Mouse (Mus musculus): ENCODE data around the gene Mroh2a. TPM values are rescaled to one million over a fixed set of nuclear protein-coding genes. Genes with fewer than 3 reads are reported as not detected.

Mroh2a gene
- total RNA-seq, 2 experiments from 2014 or later, result 0.19 TPM; not detected in 1

GRCm38 (mm10) chr1:88264237-88264868, 37.6 kb downstream of the Mroh2a start:
- Histone ChIP-seq H3K27ac (no peak overlapping the region), H3K4me3 (no peak overlapping the region)
- TF ChIP-seq CTCF (IDR thresholded peaks at IDR 0.05), result no peak
- intact Hi-C loops (cut with DNase I), result no loop called here
- no peak for DNase-seq (ENCODE audit: extremely low spot score in 1 of 2, low spot score in 2 of 2)

DNA sequence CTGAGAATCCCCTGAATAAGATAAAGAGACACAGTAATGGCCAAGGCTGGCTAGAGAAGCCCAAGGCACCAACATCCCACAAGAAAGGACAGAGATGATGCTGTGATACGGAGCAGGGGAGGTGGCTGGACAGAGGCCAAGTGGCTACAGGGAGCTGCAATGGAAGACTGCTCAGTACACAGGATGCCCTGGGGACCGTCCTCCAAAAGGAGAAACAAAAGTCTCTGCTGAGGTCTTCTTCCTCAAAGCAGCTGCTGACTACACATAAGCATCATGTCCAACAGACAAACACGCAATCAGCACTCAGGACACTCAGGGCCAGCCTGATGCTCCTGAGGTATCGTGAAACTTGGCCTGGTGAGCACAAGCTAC, 38.1 kb downstream of the Mroh2a start:
- intact Hi-C loops (cut with DNase I), result no loop called here
- TF ChIP-seq CTCF (IDR thresholded peaks at IDR 0.05), result no peak
- DNase-seq (ENCODE audit: extremely low spot score in 1 of 2, low spot score in 2 of 2), result no peak
- no peak overlapping the region for H3K4me3 ChIP-seq
- H3K27ac ChIP-seq, result no peak overlapping the region

GRCm38 (mm10) chr1:88266123-88266522, 39.3 kb downstream of the Mroh2a start:
- no peak for TF ChIP-seq CTCF (IDR thresholded peaks at IDR 0.05)
- no peak for DNase-seq (ENCODE audit: extremely low spot score in 1 of 2, low spot score in 2 of 2)
- intact Hi-C loops (cut with DNase I), result loop anchor here (1.0 kb wide), 1 partner anchor 8 kb away; no protein-coding TSS in a partner anchor
- H3K27ac ChIP-seq, result no peak overlapping the region
- H3K4me3 ChIP-seq, result no peak overlapping the region

DNA sequence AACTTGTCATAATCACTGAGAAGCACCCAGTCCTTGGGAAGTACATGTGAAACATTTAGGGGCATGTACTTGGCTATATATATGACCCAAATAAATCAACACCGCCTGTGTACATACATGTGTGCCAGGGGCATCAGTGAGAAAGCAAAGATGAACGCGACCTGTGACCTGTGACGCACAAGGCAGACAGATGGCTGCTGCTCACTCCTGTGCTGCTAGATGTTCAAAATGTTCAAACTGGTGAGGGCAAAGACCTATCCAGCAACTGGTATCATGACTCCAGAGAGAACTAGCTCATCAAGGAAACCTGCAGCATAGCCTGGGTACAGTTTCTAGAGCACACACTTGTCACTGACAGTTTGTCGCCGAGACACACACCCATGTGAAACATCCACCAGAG, 40.7 kb downstream of the Mroh2a start:
- intact Hi-C loops (cut with DNase I), result no loop called here
- no peak for DNase-seq (ENCODE audit: extremely low spot score in 1 of 2, low spot score in 2 of 2)

DNA sequence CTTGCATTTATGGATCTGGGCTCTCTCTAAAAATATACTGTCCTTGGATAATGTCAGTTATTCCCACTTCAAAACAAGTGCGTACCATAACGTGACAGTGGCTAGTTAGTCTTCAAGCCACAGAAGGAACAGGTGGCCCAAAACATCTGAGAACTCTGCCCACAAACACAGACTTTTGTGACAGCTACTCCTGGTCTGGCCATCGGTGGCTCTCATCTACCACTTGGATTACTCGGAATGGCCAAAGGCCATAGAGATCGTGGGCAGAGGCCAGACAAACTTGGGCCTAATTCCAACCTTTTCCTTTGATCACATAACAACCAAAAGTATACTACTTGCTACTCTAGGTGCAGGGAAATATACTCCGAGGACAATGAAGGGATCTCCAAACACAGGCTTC, 41.3 kb downstream of the Mroh2a start:
- intact Hi-C loops (cut with DNase I), result no loop called here
- no peak for DNase-seq (ENCODE audit: extremely low spot score in 1 of 2, low spot score in 2 of 2)
- Histone ChIP-seq H3K4me3 (no peak overlapping the region), H3K27ac (no peak overlapping the region)
- no peak for TF ChIP-seq CTCF (IDR thresholded peaks at IDR 0.05)

More for the DNA sequence above, 40.7 kb downstream of the Mroh2a start:
- Histone ChIP-seq H3K27ac (no peak overlapping the region), H3K4me3 (no peak overlapping the region)
- no peak for TF ChIP-seq CTCF (IDR thresholded peaks at IDR 0.05)

DNA sequence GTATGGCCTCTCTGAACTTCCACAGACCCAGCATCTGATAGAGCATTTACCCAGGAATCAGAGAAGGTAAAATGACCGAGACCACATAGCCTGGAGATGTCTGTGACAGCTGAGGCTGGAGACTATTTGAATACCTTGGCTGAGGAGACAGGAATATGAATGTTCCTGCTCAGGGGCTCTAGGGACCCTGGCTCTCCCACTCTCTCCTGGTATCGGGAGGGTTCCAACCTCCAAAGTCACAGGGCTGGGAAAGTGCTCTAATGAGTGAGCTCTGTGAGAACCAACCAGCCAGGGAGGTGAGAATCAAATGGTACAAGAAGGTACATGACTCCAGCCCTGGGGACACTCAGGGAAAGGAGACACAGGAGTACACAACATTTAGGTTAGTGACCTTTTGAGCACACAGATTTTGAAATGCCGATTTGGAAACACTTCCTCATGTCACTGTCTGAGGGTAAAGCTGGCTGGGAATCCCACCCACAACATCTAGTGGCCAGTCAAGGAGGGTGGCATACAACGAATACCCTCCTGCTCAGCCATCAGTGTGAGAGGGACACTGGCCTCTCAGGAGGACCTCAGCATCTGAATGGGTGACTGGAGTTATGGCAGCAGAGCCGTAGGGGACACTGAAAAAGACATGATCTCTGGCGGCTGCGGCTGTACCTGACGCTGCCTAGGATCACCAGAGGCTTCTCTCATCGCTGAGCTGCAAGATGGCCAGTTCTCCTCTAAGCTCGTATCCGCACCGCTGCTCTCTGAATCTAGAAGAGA, 42.9 kb downstream of the Mroh2a start:
- Histone ChIP-seq H3K27ac (no peak overlapping the region), H3K4me3 (no peak overlapping the region)
- intact Hi-C loops (cut with DNase I), result no loop called here
- no peak for TF ChIP-seq CTCF (IDR thresholded peaks at IDR 0.05)
- peak in 1 of 2 experiments; percentile 14 for DNase-seq (ENCODE audit: extremely low spot score in 1 of 2, low spot score in 2 of 2)

GRCm38 (mm10) chr1:88272851-88273250, 46.1 kb downstream of the Mroh2a start:
- no peak overlapping the region for H3K27ac ChIP-seq
- TF ChIP-seq CTCF (IDR thresholded peaks at IDR 0.05), result no peak
- intact Hi-C loops (cut with DNase I), result no loop called here
- no peak overlapping the region for H3K4me3 ChIP-seq
- DNase-seq (ENCODE audit: extremely low spot score in 1 of 2, low spot score in 2 of 2), result peak; percentile 9 to 10

DNA sequence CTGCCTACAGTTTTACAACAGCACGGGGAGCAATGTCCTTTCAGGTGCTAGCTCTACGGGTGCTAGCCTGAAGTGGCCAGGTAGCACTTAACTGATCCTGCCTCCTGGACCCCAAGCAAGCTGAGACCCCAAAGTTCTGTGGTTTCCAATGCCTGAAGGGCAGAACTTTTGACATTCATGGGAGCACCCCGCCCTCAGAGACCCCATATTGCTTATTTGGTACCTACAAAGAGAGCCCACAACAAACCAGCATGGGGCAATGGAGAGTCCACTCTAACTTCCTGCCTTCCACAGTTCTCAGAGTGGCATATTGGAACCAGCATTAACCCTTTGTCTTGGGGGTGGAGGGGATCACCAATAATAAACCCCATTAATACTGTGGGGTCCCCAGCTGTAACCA, 46.5 kb downstream of the Mroh2a start:
- Histone ChIP-seq H3K27ac (no peak overlapping the region), H3K4me3 (no peak overlapping the region)
- intact Hi-C loops (cut with DNase I), result no loop called here
- peak; percentile 10 to 18 for DNase-seq (ENCODE audit: extremely low spot score in 1 of 2, low spot score in 2 of 2)
- TF ChIP-seq CTCF (IDR thresholded peaks at IDR 0.05), result no peak

DNA sequence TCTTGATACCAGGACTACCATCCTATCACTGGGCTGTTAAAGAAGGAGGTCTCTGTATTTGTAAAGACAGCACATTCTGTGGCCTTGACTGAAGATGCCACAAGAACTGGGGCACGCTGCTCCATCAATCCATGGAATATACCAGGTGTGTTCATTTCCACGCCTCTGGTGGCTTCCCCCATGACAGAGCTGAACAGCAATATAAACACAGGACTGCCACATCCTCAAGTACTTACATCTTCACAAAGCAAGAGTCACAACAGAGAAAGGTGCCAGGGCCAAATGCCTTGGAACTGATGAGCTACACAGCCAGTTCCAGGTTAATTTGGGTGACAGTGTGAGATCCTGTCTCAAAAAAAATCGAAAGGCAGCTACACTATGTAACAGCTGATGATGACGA, 47.0 kb downstream of the Mroh2a start:
- TF ChIP-seq CTCF (IDR thresholded peaks at IDR 0.05), result no peak
- no peak overlapping the region for H3K4me3 ChIP-seq
- no peak overlapping the region for H3K27ac ChIP-seq
- peak; percentile 11 to 13 for DNase-seq (ENCODE audit: extremely low spot score in 1 of 2, low spot score in 2 of 2)
- intact Hi-C loops (cut with DNase I), result loop anchor here (1.0 kb wide), 1 partner anchor 8 kb away; no protein-coding TSS in a partner anchor

DNA sequence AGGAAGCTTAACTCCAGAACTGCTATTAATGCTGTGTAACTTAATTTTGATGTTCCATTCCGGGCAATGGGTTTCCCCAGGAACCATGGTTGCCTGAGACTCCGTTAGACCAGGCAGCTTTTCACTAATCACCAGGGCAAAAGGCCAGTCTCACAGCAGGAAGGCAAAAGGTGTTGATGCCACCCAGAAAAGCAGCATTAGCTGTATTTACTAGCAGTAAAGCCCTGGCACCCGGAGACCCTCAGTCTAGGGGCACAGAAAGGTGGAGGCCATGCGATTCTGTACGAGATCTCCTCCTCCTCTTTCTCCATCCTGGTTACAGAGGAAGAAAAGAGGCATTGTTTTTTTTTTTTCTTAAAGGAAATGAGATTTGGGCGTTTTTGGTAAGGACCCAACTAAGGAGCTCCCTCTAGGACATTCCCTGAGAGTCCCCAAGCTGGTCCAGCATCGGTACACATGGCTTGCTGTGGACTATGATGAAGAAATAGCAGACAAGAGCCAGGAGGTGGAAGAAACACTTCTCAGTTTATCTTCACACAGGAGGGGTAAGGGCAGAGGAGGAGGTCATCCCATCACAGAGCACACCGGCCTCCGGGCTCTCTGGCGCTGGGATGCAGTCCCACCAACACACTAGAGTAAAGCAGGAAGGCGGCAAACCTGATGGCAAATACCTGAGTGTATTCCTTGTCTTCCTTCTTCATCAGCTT, 47.7 kb downstream of the Mroh2a start:
- TF ChIP-seq CTCF (IDR thresholded peaks at IDR 0.05), result no peak
- intact Hi-C loops (cut with DNase I), result loop anchor here (1.0 kb wide), 1 partner anchor 8 kb away; no protein-coding TSS in a partner anchor
- Histone ChIP-seq H3K4me3 (no peak overlapping the region), H3K27ac (no peak overlapping the region)
- DNase-seq (ENCODE audit: extremely low spot score in 1 of 2, low spot score in 2 of 2), result peak in 1 of 2 experiments; percentile 16

- intact Hi-C loops (cut with DNase I), result no loop called here
Observed at GRCm38 (mm10) chr1:88275078-88275680, 48.4 kb downstream of the Mroh2a start.

More at GRCm38 (mm10) chr1:88275078-88275680, 48.4 kb downstream of the Mroh2a start:
- no peak overlapping the region for H3K4me3 ChIP-seq
- DNase-seq (ENCODE audit: extremely low spot score in 1 of 2, low spot score in 2 of 2), result peak in 1 of 2 experiments; percentile 11
- no peak for TF ChIP-seq CTCF (IDR thresholded peaks at IDR 0.05)
- no peak overlapping the region for H3K27ac ChIP-seq

Data from left cerebral cortex, adult 2 months (tissue).